Mouse (Mus musculus): ENCODE measurements around the gene Slc25a19. TPM values are rescaled to one million over a fixed set of nuclear protein-coding genes. Genes with fewer than 3 reads are reported as not detected.

The Slc25a19 gene
- polyA plus RNA-seq, 1 experiment from 2014 or later = 37.5 TPM

DNA sequence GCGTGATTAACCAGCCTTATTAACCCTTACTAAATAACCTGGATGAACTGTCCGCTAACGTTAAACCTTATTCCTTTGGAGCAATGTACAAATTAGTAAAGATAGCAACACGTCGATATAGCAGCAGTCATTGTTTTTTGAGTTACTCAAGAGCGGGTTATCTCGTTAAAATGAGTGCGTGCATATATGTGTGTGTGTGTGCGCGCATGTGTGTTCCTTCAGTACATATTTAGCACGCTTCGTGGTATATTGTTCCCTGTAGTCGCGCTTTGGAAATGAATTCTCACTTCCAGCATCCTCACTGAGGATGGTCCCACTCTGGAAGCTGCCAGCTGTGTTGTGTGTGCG, 25.0 kb downstream of the Slc25a19 start:
- ATAC-seq (ENCODE audit: low read depth) = no peak
- 5% methylated on average over 15 of the region's 15 CpGs for WGBS
- Histone ChIP-seq H3K27me3 (no peaks in the 10 kb centered on the region), H3K36me3 (peaks cover 49% of the 10 kb centered on the region), H3K27ac (replicated peaks) (peak overlapping the region; percentile 95), H3K9ac (peak overlapping the region; percentile 90), H3K4me2 (peak overlapping the region; percentile 97), H3K4me1 (replicated peaks) (peaks cover 40% of the 10 kb centered on the region), H3K4me3 (peak overlapping the region; percentile 95), H3K9me3 (no peaks in the 10 kb centered on the region)

DNA sequence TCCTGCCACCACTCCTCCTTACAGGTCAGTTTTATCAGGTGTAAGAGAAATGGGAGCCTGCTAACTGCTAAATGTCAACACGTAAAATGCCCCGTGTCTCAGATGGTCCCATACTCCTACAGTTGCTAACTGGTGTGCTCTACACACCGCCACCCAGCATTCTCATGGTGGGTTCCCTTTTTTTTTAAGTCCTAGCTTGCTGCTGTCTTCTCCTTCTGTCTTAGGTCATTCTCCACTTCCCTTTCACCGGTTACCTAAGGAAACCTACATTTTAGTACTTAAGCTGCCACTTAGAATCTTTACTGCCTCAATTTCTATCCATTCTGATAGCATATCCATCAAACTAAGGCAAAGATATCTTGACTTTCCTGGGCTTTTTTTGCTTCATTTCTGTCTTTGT, 26.9 kb downstream of the Slc25a19 start:
- Histone ChIP-seq H3K27ac (replicated peaks) (no peak overlapping the region), H3K9me3 (no peaks in the 10 kb centered on the region), H3K4me1 (replicated peaks) (peaks cover 40% of the 10 kb centered on the region), H3K27me3 (no peaks in the 10 kb centered on the region), H3K4me3 (no peak overlapping the region), H3K4me2 (no peak overlapping the region), H3K9ac (no peak overlapping the region), H3K36me3 (peaks cover 48% of the 10 kb centered on the region)
- 92% methylated on average over 4 of the region's 4 CpGs for WGBS
- ATAC-seq (ENCODE audit: low read depth) = no peak

DNA sequence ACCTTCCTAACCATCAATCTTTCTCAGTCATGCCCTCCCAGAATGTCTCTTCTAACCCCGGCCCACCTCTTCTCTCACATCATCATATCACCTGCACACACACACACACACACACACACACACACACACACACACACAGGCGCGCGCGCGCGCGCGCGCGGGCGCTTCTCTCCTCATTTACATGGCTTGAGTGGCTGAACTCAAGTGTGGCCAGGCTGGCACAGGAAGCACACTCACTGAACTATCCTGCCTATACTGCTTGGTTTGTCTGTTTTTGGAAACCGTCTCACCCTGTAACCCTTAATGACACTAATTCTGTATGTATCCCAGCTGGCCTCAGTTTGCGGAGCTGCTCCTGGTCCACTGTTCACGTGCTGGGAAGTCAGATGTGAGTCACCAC, 27.4 kb downstream of the Slc25a19 start:
- no peak for ATAC-seq (ENCODE audit: low read depth)
- 98% methylated on average over 15 of the region's 15 CpGs for WGBS

DNA sequence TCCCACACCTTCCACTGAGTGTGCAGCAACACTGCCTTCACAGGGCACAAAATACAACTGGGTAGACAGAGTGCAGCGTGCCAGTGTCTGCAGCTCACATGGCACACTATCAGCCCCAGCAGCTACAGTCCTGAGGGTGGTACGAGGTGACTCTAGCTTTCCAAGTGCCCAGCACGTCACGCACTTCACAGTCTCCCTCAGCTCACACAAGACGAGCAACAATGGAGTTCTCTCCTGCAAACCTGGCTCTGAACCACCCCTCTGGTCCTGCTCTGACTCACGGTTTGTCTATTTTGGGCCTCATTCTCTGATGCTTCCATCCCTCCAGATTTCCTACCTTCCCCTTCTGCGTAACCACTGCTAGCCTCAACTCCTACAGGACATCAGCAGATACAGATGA, 28.4 kb downstream of the Slc25a19 start:
- Histone ChIP-seq H3K9me3 (no peaks in the 10 kb centered on the region), H3K27ac (replicated peaks) (no peak overlapping the region), H3K4me3 (no peak overlapping the region), H3K36me3 (peaks cover 49% of the 10 kb centered on the region), H3K4me1 (replicated peaks) (peaks cover 27% of the 10 kb centered on the region), H3K27me3 (no peaks in the 10 kb centered on the region), H3K9ac (no peak overlapping the region), H3K4me2 (no peak overlapping the region)
- ATAC-seq (ENCODE audit: low read depth) = no peak
- WGBS = 95% methylated on average over 7 of the region's 7 CpGs

More for the DNA sequence above, 27.4 kb downstream of the Slc25a19 start:
- H3K27ac ChIP-seq (replicated peaks) = no peak overlapping the region
- H3K27me3 ChIP-seq = no peaks in the 10 kb centered on the region
- H3K9me3 ChIP-seq = no peaks in the 10 kb centered on the region
- H3K4me1 ChIP-seq (replicated peaks) = peaks cover 37% of the 10 kb centered on the region
- no peak overlapping the region for H3K9ac ChIP-seq
- peaks cover 48% of the 10 kb centered on the region for H3K36me3 ChIP-seq
- H3K4me3 ChIP-seq = no peak overlapping the region
- no peak overlapping the region for H3K4me2 ChIP-seq

DNA sequence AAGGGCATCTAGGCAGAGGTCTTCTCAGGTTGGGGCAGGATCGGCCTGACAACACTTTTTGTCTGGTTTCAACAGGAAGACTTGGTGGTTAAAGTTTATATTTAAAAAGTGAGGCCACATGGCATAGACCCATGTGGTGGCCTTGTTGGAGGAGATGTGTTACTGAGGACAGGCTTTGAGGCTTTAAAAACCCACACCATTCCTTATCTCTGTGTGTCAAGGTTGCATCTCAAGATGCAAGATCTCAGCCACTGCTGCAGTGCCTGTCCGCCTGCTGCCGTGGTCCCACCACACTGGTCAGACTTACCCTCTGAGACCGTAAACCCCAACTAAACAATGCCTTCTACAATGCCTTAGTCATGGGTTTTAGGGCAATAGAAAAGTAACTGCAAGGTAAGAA, 29.8 kb downstream of the Slc25a19 start:
- WGBS = 84% methylated on average over 4 of the region's 4 CpGs
- no peaks in the 10 kb centered on the region for H3K9me3 ChIP-seq
- no peak overlapping the region for H3K4me2 ChIP-seq
- H3K36me3 ChIP-seq = peaks cover 64% of the 10 kb centered on the region
- no peaks in the 10 kb centered on the region for H3K27me3 ChIP-seq
- H3K4me3 ChIP-seq = no peak overlapping the region
- peaks cover 24% of the 10 kb centered on the region for H3K4me1 ChIP-seq (replicated peaks)
- H3K9ac ChIP-seq = no peak overlapping the region
- no peak overlapping the region for H3K27ac ChIP-seq (replicated peaks)
- no peak for ATAC-seq (ENCODE audit: low read depth)

DNA sequence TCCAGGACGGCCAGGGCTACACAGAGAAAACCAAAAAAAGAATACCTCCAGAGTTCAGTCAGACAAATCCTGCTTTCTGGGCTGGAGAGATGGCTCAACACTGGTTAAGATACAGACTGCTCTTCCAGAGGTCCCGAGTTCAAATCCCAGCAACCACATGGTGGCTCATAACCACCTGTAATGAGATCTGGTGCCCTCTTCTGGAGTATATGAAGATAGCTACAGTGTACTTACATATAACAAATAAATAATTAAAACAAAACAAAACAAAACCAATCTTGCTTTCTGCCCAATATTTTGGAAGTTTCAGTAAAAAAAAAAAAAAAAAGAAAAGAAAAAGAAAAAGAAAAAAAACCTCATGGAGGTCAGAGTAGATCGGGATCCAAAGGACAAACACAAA, 32.9 kb downstream of the Slc25a19 start:
- no peaks in the 10 kb centered on the region for H3K4me1 ChIP-seq (replicated peaks)
- no peaks in the 10 kb centered on the region for H3K9me3 ChIP-seq
- H3K27ac ChIP-seq (replicated peaks) = no peak overlapping the region
- H3K36me3 ChIP-seq = peaks cover 93% of the 10 kb centered on the region
- no peak for ATAC-seq (ENCODE audit: low read depth)
- WGBS = 97% methylated on average over 3 of the region's 3 CpGs
- H3K27me3 ChIP-seq = no peaks in the 10 kb centered on the region
- H3K9ac ChIP-seq = no peak overlapping the region
- H3K4me3 ChIP-seq = no peak overlapping the region
- no peak overlapping the region for H3K4me2 ChIP-seq

DNA sequence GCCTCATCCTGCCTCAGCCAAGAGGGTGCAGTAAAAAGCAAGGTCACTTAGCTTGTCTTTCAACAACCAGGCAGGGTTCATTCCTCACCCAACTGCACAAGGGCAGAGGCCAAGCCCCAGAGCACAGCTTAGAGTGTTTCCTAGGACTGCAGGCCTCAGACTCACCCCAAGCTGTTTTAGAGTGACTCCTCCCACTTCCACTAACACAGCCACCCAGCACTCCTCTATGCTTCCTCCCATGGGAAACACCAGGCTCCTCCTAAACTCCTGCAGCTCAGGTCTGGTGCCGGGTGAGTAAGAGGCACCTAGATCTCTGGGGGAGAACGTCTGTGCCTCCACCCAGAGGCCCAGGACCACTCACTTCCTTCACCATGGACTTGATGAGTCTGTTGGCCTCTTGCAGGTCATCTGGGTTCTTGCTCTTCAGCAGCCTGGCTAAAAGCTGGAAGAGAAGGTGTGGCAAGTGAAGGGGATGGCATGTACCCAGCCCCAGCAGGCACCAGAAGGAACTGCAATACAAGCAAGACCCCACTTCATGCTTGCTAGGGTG, 37.5 kb downstream of the Slc25a19 start:
- no peak overlapping the region for H3K9ac ChIP-seq
- H3K27me3 ChIP-seq = no peaks in the 10 kb centered on the region
- H3K9me3 ChIP-seq = no peaks in the 10 kb centered on the region
- H3K4me2 ChIP-seq = no peak overlapping the region
- H3K4me3 ChIP-seq = no peak overlapping the region
- H3K36me3 ChIP-seq = peaks cover 93% of the 10 kb centered on the region
- 90% methylated on average over 2 of the region's 2 CpGs for WGBS
- H3K27ac ChIP-seq (replicated peaks) = no peak overlapping the region
- H3K4me1 ChIP-seq (replicated peaks) = no peaks in the 10 kb centered on the region
- ATAC-seq (ENCODE audit: low read depth) = no peak

DNA sequence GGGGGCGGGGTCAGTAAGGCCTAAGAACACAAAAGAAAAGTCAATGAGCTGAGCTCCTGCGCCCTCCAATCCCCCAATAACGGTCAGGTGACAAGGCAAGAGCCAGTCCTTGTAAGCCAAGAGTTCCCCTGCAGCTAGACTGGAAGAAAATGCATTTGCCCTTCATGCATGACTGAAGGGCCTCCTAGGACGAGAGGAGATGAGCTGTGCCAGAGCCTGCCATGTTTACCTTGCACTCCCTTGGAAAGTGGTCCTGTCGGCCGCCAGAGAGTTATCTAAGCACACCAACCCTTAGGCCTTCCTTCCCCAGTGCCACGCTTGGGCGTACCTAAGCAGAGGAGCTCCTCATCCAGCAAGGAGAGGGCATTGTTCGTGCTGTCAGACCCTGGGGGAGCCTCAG, 40.1 kb downstream of the Slc25a19 start:
- no peak for ATAC-seq (ENCODE audit: low read depth)
- Histone ChIP-seq H3K27me3 (no peaks in the 10 kb centered on the region), H3K9me3 (no peaks in the 10 kb centered on the region), H3K4me1 (replicated peaks) (no peaks in the 10 kb centered on the region), H3K27ac (replicated peaks) (no peak overlapping the region), H3K4me2 (no peak overlapping the region), H3K36me3 (peaks cover 96% of the 10 kb centered on the region), H3K4me3 (no peak overlapping the region), H3K9ac (no peak overlapping the region)
- WGBS = 85% methylated on average over 9 of the region's 9 CpGs

DNA sequence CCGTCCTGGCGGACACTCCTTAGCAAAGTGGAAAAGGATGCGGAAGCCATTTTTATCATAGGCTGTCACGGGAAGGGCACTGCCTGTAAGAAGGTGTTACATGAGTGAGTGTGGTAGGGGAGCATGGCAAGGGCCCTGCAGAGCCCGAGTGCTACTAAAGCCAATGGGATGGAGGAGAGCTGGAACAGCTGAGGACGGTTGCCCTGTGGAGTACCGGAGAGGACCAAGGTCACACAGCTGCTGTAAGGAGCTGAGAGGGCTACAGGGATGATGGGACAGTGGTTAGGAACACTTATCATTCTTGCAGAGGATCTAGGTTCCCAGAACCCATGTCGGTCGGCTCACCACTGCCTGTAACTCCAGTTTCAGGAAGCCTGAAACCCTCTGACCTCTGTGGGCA, 41.7 kb downstream of the Slc25a19 start:
- 90% methylated on average over 9 of the region's 9 CpGs for WGBS
- Histone ChIP-seq H3K27me3 (no peaks in the 10 kb centered on the region), H3K4me3 (no peak overlapping the region), H3K9ac (no peak overlapping the region), H3K27ac (replicated peaks) (no peak overlapping the region), H3K4me1 (replicated peaks) (no peaks in the 10 kb centered on the region), H3K36me3 (peaks cover 96% of the 10 kb centered on the region), H3K4me2 (no peak overlapping the region), H3K9me3 (no peaks in the 10 kb centered on the region)
- ATAC-seq (ENCODE audit: low read depth) = no peak

DNA sequence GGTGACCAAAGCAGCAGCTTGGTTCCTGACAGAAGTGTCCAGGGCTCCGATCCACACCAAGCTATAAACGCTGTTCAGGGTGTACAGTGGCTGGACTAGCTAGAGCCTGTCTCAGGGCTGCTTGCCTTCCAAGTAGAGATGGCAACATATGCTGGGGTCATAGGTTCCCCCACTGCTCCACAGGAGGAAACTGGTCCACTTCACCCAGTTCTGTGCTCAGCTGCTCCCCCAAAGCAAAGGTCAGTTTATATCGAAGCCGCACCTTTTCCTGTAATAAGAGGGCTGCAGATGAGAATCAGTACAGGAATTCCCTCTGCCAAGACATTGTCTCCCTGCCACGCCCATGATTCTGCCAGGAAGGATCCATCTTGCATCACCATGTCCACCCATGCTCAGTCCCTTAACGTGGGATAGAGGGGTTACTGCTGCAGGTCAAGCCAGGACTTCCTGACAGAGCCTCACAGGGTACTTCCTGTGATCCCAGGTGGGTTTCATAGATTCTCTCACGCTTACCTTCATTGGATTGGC, 42.5 kb downstream of the Slc25a19 start:
- H3K9ac ChIP-seq = no peak overlapping the region
- no peak overlapping the region for H3K27ac ChIP-seq (replicated peaks)
- WGBS = 91% methylated on average over 7 of the region's 7 CpGs
- no peaks in the 10 kb centered on the region for H3K4me1 ChIP-seq (replicated peaks)
- H3K27me3 ChIP-seq = no peaks in the 10 kb centered on the region
- no peak overlapping the region for H3K4me3 ChIP-seq
- ATAC-seq (ENCODE audit: low read depth) = no peak
- H3K36me3 ChIP-seq = peaks cover 96% of the 10 kb centered on the region
- no peaks in the 10 kb centered on the region for H3K9me3 ChIP-seq
- no peak overlapping the region for H3K4me2 ChIP-seq

DNA sequence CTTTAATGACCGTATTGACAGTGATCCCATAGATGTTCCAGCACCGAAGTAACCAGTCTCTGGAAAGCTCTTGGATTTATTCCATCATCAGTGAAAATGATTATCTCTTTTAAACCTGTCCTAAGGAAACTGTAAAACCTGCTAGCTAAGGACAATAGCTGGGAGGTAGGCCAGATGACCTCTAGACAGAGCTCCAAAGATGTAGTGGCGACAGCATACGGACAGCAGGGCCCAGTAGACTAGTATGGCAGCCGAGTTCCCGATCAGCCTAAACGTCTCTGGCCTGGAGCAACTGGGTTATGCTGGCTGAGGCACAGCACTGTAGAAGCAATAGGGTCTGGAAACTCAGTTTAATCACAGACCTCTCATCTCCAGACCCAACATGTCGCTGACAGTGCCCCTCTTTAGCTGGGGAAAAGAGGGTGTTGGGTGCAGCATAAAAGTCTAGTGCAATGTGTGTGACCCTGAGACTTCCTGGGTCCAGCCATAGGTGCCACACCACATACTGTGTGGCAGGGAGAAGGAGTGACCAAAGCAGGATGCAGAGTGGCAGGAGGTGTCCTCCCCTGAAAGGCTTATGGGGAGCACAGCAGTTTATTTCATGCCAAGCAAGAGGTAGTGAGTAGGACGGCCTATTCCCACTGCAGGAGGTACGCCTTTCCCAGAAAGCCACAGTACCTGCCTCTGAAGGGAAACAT, 43.6 kb downstream of the Slc25a19 start:
- Histone ChIP-seq H3K4me1 (replicated peaks) (no peaks in the 10 kb centered on the region), H3K4me2 (no peak overlapping the region), H3K4me3 (no peak overlapping the region), H3K27me3 (no peaks in the 10 kb centered on the region), H3K9ac (no peak overlapping the region), H3K27ac (replicated peaks) (no peak overlapping the region), H3K36me3 (peaks cover 93% of the 10 kb centered on the region), H3K9me3 (no peaks in the 10 kb centered on the region)
- WGBS = 86% methylated on average over 10 of the region's 10 CpGs
- no peak for ATAC-seq (ENCODE audit: low read depth)

DNA sequence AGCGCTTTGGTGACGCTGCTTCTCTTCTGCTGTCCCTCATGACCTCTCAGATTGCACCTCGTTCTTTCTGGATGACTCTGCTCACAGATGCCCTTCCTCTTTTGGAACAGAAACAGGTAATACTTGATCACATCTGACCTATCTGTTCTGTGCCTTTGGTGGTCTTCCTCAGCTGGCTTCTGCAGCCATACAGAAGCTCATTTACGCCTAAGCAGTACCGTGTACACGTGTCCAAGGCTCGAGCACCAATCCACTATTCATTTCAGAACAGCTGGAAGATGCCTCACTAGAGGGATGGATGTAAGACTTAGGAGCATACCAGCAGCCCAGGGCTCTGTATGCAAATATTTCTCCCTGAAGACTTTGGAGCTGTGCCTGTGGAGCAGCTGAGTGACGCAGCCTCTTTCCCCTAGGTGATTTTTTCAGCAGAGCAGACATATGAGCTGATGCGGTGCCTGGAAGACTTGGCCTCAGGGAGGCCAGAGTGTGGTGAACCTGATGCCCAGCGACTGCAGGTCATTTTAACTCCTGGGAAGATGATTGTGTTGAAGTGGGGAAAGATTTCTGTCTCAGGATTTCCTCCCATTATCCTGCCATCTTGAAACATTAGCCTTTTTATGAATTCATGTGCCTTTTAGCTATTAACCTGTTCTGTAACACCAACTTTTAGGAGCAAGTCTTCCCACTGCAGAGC, 45.0 kb downstream of the Slc25a19 start:
- H3K9ac ChIP-seq = no peak overlapping the region
- WGBS = 81% methylated on average over 10 of the region's 10 CpGs
- H3K4me1 ChIP-seq (replicated peaks) = no peaks in the 10 kb centered on the region
- H3K27me3 ChIP-seq = no peaks in the 10 kb centered on the region
- no peaks in the 10 kb centered on the region for H3K9me3 ChIP-seq
- no peak for ATAC-seq (ENCODE audit: low read depth)
- peaks cover 96% of the 10 kb centered on the region for H3K36me3 ChIP-seq
- H3K27ac ChIP-seq (replicated peaks) = 0 out of 2 replicates have a peak overlapping the region, but pooled peaks have one; percentile 13
- no peak overlapping the region for H3K4me2 ChIP-seq
- H3K4me3 ChIP-seq = no peak overlapping the region

Measured in neural tube, embryonic 13.5 days (tissue).